Mouse (Mus musculus) midbrain, embryonic 12.5 days (tissue): ENCODE data around the gene 4931414P19Rik. TPM values are rescaled to one million over a fixed set of nuclear protein-coding genes. Genes with fewer than 3 reads are reported as not detected.
A peak's percentile ranks its signal among the peaks of the same experiment; 100 is the strongest.

Source experiments
- ATAC-seq: fragments of 200-750 bp; cut with Nextera tagmentation; 2 replicates; pipeline ENCODE4 v1.8.0; 2017; ENCODE audit warnings: low read depth, moderate TSS enrichment, moderate library complexity; ENCODE audit not compliant: low FRiP score
- H3K27ac ChIP-seq: fragments of 300-500 bp; sonication (generic); replicated peaks from 2 replicates; pipeline ENCODE4 v1.5.1; 2016; ENCODE audit warnings: mild to moderate bottlenecking
- H3K27me3 ChIP-seq: fragments of 300-500 bp; sonication (generic); 2 replicates; pipeline ENCODE4 v1.6.1; 2016; ENCODE audit warnings: mild to moderate bottlenecking
- H3K36me3 ChIP-seq: fragments of 300-500 bp; sonication (generic); 2 replicates; pipeline ENCODE4 v1.6.1; 2016
- H3K4me1 ChIP-seq: fragments of 300-500 bp; sonication (generic); 2 replicates; pipeline ENCODE4 v1.6.1; 2016
- H3K4me2 ChIP-seq: fragments of 300-500 bp; sonication (generic); replicated peaks from 2 replicates; pipeline ENCODE4 v1.6.1; 2016; ENCODE audit warnings: mild to moderate bottlenecking, moderate library complexity
- H3K4me3 ChIP-seq: fragments of 300-500 bp; sonication (generic); 2 replicates; pipeline ENCODE4 v1.5.1; 2016; ENCODE audit warnings: mild to moderate bottlenecking
- H3K9ac ChIP-seq: fragments of 300-500 bp; sonication (generic); replicated peaks from 2 replicates; pipeline ENCODE4 v1.6.1; 2016; ENCODE audit warnings: mild to moderate bottlenecking, moderate library complexity
- H3K9me3 ChIP-seq: fragments of 300-500 bp; sonication (generic); 2 replicates; pipeline ENCODE4 v1.6.1; 2016; ENCODE audit warnings: mild to moderate bottlenecking
- WGBS: fragments of 180-500 bp; shearing (Covaris S2); methylation state at CpG from one replicate; pipeline ENCODE4 v1.1.7; 2016; 5-methylcytosine and 5-hydroxymethylcytosine counted together
- microRNA counts: library from miRNA; unstranded; fragments of <30 nt; microRNA quantifications from one replicate; lab custom pipeline; 2017
- microRNA-seq: library from miRNA; unstranded; fragments of <30 nt; microRNA quantifications from one replicate; pipeline ENCODE4, GENCODE M21; 2017
- polyA plus RNA-seq: library from polyadenylated mRNA; unstranded; fragments of >200 nt; fragmentation: Nextera tagmentation; extraction: Ambion mirVana; gene quantifications from 2 replicates; pipeline ENCODE4 v1.2.1, GENCODE M21; 2016

4931414P19Rik gene
- polyA plus RNA-seq, 1 experiment from 2014 or later = 10.4 TPM

- Histone ChIP-seq H3K9ac (no peak overlapping the region), H3K27me3 (no peaks in the 10 kb centered on the region), H3K9me3 (no peaks in the 10 kb centered on the region), H3K27ac (0 out of 2 replicates have a peak overlapping the region, but pooled peaks have one; percentile 15), H3K4me3 (no peak overlapping the region), H3K4me2 (no peak overlapping the region), H3K4me1 (peaks cover 39% of the 10 kb centered on the region), H3K36me3 (peaks cover 27% of the 10 kb centered on the region)
- 74% methylated on average over 15 of the region's 15 CpGs for WGBS
- no peak for ATAC-seq
Observed at GRCm38 (mm10) chr14:54568694-54569414, 36.9 kb downstream of the 4931414P19Rik start.

GRCm38 (mm10) chr14:54560527-54561242 is 45.1 kb downstream of the 4931414P19Rik start:
- H3K4me1 ChIP-seq = 0 out of 2 replicates have a peak, but pooled peaks cover 3% of the 10 kb centered on the region
- 87% methylated on average over 14 of the region's 14 CpGs for WGBS
- no peak for ATAC-seq

GRCm38 (mm10) chr14:54557330-54557729 is 48.5 kb downstream of the 4931414P19Rik start:
- no peak overlapping the region for H3K27ac ChIP-seq
- no peak overlapping the region for H3K4me3 ChIP-seq
- WGBS = 83% methylated on average over 8 of the region's 8 CpGs
- no peaks in the 10 kb centered on the region for H3K9me3 ChIP-seq
- no peaks in the 10 kb centered on the region for H3K36me3 ChIP-seq
- ATAC-seq = no peak
- peaks cover 10% of the 10 kb centered on the region for H3K4me1 ChIP-seq
- H3K9ac ChIP-seq = no peak overlapping the region
- 0 out of 2 replicates have a peak, but pooled peaks cover 8% of the 10 kb centered on the region for H3K27me3 ChIP-seq
- no peak overlapping the region for H3K4me2 ChIP-seq

More at GRCm38 (mm10) chr14:54560527-54561242, 45.1 kb downstream of the 4931414P19Rik start:
- Histone ChIP-seq H3K36me3 (no peaks in the 10 kb centered on the region), H3K27ac (no peak overlapping the region), H3K4me3 (no peak overlapping the region), H3K4me2 (no peak overlapping the region), H3K9me3 (no peaks in the 10 kb centered on the region), H3K9ac (no peak overlapping the region), H3K27me3 (no peaks in the 10 kb centered on the region)

GRCm38 (mm10) chr14:54553975-54554769 is 51.6 kb downstream of the 4931414P19Rik start, which contains the start of gene Haus4:
Gene Haus4, minus strand, starts transcription at chr14:54554616.
- Histone ChIP-seq H3K9me3 (no peaks in the 10 kb centered on the region), H3K27me3 (0 out of 2 replicates have a peak, but pooled peaks cover 8% of the 10 kb centered on the region), H3K4me2 (peak within 1 kb of the TSS; percentile 87), H3K9ac (peak within 1 kb of the TSS; percentile 81), H3K36me3 (peaks cover 5% of the 10 kb centered on the region; the same call in 1 of the 2 replicates), H3K27ac (peak within 1 kb of the TSS; percentile 67), H3K4me1 (peaks cover 10% of the 10 kb centered on the region), H3K4me3 (peak within 1 kb of the TSS; percentile 60)
- ATAC-seq = peak; percentile 95
- under 1% methylated on average over 76 of the region's 76 CpGs for WGBS

- whole genome bisulfite sequencing = 5% methylated on average over 21 of the region's 21 CpGs
- Histone ChIP-seq H3K9ac (peak overlapping the region; percentile 81), H3K27me3 (0 out of 2 replicates have a peak, but pooled peaks cover 8% of the 10 kb centered on the region), H3K4me2 (peak overlapping the region; percentile 87), H3K36me3 (peaks cover 9% of the 10 kb centered on the region; the same call in 1 of the 2 replicates), H3K4me1 (peaks cover 10% of the 10 kb centered on the region), H3K9me3 (no peaks in the 10 kb centered on the region), H3K27ac (peak overlapping the region; percentile 67), H3K4me3 (peak overlapping the region; percentile 60)
- ATAC-seq = no peak
Observed at GRCm38 (mm10) chr14:54553454-54553974, 52.3 kb downstream of the 4931414P19Rik start.

- Histone ChIP-seq H3K4me3 (no peak overlapping the region), H3K4me2 (no peak overlapping the region), H3K9me3 (no peaks in the 10 kb centered on the region), H3K27me3 (no peaks in the 10 kb centered on the region), H3K27ac (no peak overlapping the region), H3K36me3 (peaks cover 54% of the 10 kb centered on the region), H3K9ac (no peak overlapping the region), H3K4me1 (no peaks in the 10 kb centered on the region)
- ATAC-seq = no peak
- 92% methylated on average over 5 of the region's 5 CpGs for WGBS
Observed at GRCm38 (mm10) chr14:54544703-54545102, 61.1 kb downstream of the 4931414P19Rik start.

GRCm38 (mm10) chr14:54540771-54541170 is 65.0 kb downstream of the 4931414P19Rik start:
- no peak overlapping the region for H3K9ac ChIP-seq
- H3K4me2 ChIP-seq = no peak overlapping the region
- H3K9me3 ChIP-seq = no peaks in the 10 kb centered on the region
- H3K36me3 ChIP-seq = peaks cover 26% of the 10 kb centered on the region
- no peak for ATAC-seq
- no peaks in the 10 kb centered on the region for H3K27me3 ChIP-seq
- 60% methylated on average over 11 of the region's 11 CpGs for WGBS
- no peak overlapping the region for H3K27ac ChIP-seq
- no peak overlapping the region for H3K4me3 ChIP-seq
- H3K4me1 ChIP-seq = no peaks in the 10 kb centered on the region

- no peaks in the 10 kb centered on the region for H3K4me1 ChIP-seq
- no peaks in the 10 kb centered on the region for H3K9me3 ChIP-seq
- no peak for ATAC-seq
Observed at GRCm38 (mm10) chr14:54538580-54538979, 67.2 kb downstream of the 4931414P19Rik start.

More at GRCm38 (mm10) chr14:54538580-54538979, 67.2 kb downstream of the 4931414P19Rik start:
- H3K4me3 ChIP-seq = no peak overlapping the region
- no peak overlapping the region for H3K27ac ChIP-seq
- H3K9ac ChIP-seq = no peak overlapping the region
- H3K27me3 ChIP-seq = no peaks in the 10 kb centered on the region
- WGBS = 87% methylated on average over 2 of the region's 2 CpGs
- H3K36me3 ChIP-seq = peaks cover 15% of the 10 kb centered on the region
- H3K4me2 ChIP-seq = no peak overlapping the region

MicroRNAs encoded within 50 kb of the gene (microRNA counts, 519-probe panel; counts per million panel counts)
- microRNA mmu-miR-686 (lab: Ali Mortazavi, UCI) = not detected

Small RNAs within 50 kb of the gene (microRNA-seq; reads per million reads assigned to microRNA genes)
- not detected for gene Mir686
- gene Mir6948 = 0.93 reads per million

Other genes starting within 250 kb of the 4931414P19Rik start
- gene Oxa1l, start 245.2 kb downstream of the 4931414P19Rik start, polyA plus RNA-seq = 42.3 and 48.3 TPM in 2 replicates
- gene Slc7a7, start 188.2 kb downstream of the 4931414P19Rik start, polyA plus RNA-seq = 3.9 and 4.7 TPM in 2 replicates
- 262 and 264 TPM in 2 replicates for gene Mrpl52, start 179.1 kb downstream of the 4931414P19Rik start, polyA plus RNA-seq
- gene Mmp14, start 174.4 kb downstream of the 4931414P19Rik start, polyA plus RNA-seq = 84.8 and 88.6 TPM in 2 replicates
- 31.1 and 32.5 TPM in 2 replicates for gene Lrp10, start 141.9 kb downstream of the 4931414P19Rik start, polyA plus RNA-seq
- 42.6 and 44.9 TPM in 2 replicates for gene Rem2, start 129.9 kb downstream of the 4931414P19Rik start, polyA plus RNA-seq
- gene Prmt5, start 88.5 kb downstream of the 4931414P19Rik start, polyA plus RNA-seq = 117 and 119 TPM in 2 replicates
- gene Haus4, start 51.4 kb downstream of the 4931414P19Rik start, polyA plus RNA-seq = 32.4 and 35.0 TPM in 2 replicates
- 41.6 and 46.6 TPM in 2 replicates for gene Ajuba, start 28.4 kb downstream of the 4931414P19Rik start, polyA plus RNA-seq
- gene Psmb5, start 12.0 kb upstream of the 4931414P19Rik start, polyA plus RNA-seq = 363 and 400 TPM in 2 replicates
- gene Psmb11, start 15.4 kb upstream of the 4931414P19Rik start, polyA plus RNA-seq = not detected in 2 replicates
- gene Gm17606, start 35.0 kb upstream of the 4931414P19Rik start, polyA plus RNA-seq = not detected in 2 replicates
- 9.7 and 10.7 TPM in 2 replicates for gene Cdh24, start 35.4 kb upstream of the 4931414P19Rik start, polyA plus RNA-seq
- gene 1700123O20Rik, start 80.2 kb upstream of the 4931414P19Rik start, polyA plus RNA-seq = 84.9 and 89.0 TPM in 2 replicates
- 176 and 178 TPM in 2 replicates for gene Acin1, start 80.9 kb upstream of the 4931414P19Rik start, polyA plus RNA-seq
- 0.09 and 0.11 TPM in 2 replicates for gene Gm29776, start 92.8 kb upstream of the 4931414P19Rik start, polyA plus RNA-seq
- 0.38 TPM in 1 of 2 replicates, not detected in the other for gene Cebpe, start 106.2 kb upstream of the 4931414P19Rik start, polyA plus RNA-seq
- gene Slc7a8, start 176.0 kb upstream of the 4931414P19Rik start, polyA plus RNA-seq = 2.9 and 3.3 TPM in 2 replicates
- not detected in 2 replicates for gene Rnf212b, start 208.1 kb upstream of the 4931414P19Rik start, polyA plus RNA-seq